Mouse (Mus musculus) hindbrain, embryonic 14.5 days (tissue): ENCODE data around the gene Sugct. TPM values are rescaled to one million over a fixed set of nuclear protein-coding genes. Genes with fewer than 3 reads are reported as not detected.
A peak's percentile ranks its signal among the peaks of the same experiment; 100 is the strongest.
"Not testable (repeated sequence)": the region's sequence is repeated elsewhere in the genome, so short reads cannot be mapped to it uniquely, and the experiment has no call there.

Source experiments
- ATAC-seq: fragments of 200-750 bp; cut with Nextera tagmentation; 2 replicates; pipeline ENCODE4 v1.8.0; 2017; ENCODE audit warnings: moderate number of reproducible peaks, mild to moderate bottlenecking, moderate TSS enrichment, moderate library complexity; ENCODE audit not compliant: low FRiP score
- DNase-seq: peaks from one replicate; pipeline ENCODE4 v3.0.0-alpha.2; 2015; ENCODE audit warnings: low spot score
- H3K27ac ChIP-seq: fragments of 300-500 bp; sonication (generic); 2 replicates; pipeline ENCODE4 v1.5.1; 2014; ENCODE audit warnings: mild to moderate bottlenecking, moderate library complexity
- H3K27me3 ChIP-seq: fragments of 300-500 bp; sonication (generic); 2 replicates; pipeline ENCODE4 v1.6.1; 2014; ENCODE audit warnings: mild to moderate bottlenecking, low read length, mixed read lengths; ENCODE audit not compliant: control insufficient read depth, insufficient read depth
- H3K36me3 ChIP-seq: fragments of 300-500 bp; sonication (generic); replicated peaks from 2 replicates; pipeline ENCODE4 v1.6.1; 2014; ENCODE audit not compliant: control insufficient read depth, insufficient read depth
- H3K4me1 ChIP-seq: fragments of 300-500 bp; sonication (generic); replicated peaks from 2 replicates; pipeline ENCODE4 v1.6.1; 2014; ENCODE audit warnings: antibody characterized with exemption, low read length, mixed read lengths; ENCODE audit not compliant: control insufficient read depth, insufficient read depth
- H3K4me2 ChIP-seq: fragments of 300-500 bp; sonication (generic); replicated peaks from 2 replicates; pipeline ENCODE4 v1.6.1; 2014; ENCODE audit warnings: mild to moderate bottlenecking, moderate library complexity
- H3K4me3 ChIP-seq: fragments of 300-500 bp; sonication (generic); replicated peaks from 2 replicates; pipeline ENCODE4 v1.5.1; 2014; ENCODE audit warnings: mild to moderate bottlenecking, low read length
- H3K9ac ChIP-seq: fragments of 300-500 bp; sonication (generic); 2 replicates; pipeline ENCODE4 v1.6.1; 2014
- H3K9me3 ChIP-seq: fragments of 300-500 bp; sonication (generic); 2 replicates; pipeline ENCODE4 v1.6.1; 2016; ENCODE audit warnings: low read length; ENCODE audit not compliant: control insufficient read depth
- WGBS: fragments of 180-500 bp; shearing (Covaris S2); extraction: QIAGEN DNeasy Blood & Tissue Kit; methylation state at CpG from one replicate; pipeline ENCODE4 v1.1.7; 2014; 5-methylcytosine and 5-hydroxymethylcytosine counted together
- polyA plus RNA-seq: library from polyadenylated mRNA; unstranded; fragments of >200 nt; fragmentation: Nextera tagmentation; extraction: Ambion mirVana; gene quantifications from 2 replicates; pipeline ENCODE4 v1.2.1, GENCODE M21; 2014

The Sugct gene
- polyA plus RNA-seq, 1 experiment from 2014 or later, result 3.7 TPM

DNA sequence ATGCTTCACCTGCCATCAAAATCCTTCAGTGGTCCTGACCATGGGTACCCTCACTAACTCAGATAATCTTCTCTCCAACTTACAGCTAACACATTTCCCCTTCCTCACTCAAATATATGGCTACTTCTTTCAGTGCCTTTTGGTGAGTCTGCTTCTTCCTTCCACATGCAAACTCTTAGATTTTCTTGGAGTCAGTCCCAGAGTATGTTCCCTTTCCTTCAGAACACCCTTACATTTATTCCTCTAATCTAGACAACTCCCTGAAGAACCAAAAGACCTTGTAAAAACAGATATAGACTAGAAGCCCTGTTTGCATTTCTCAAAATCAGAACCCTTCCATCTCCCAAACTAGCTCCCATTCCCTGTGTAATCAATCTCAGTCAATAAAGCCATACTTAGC, 862.3 kb downstream of the Sugct start:
- Histone ChIP-seq H3K9me3 (no peaks in the 10 kb centered on the region), H3K4me2 (no peak overlapping the region), H3K36me3 (no peaks in the 10 kb centered on the region), H3K4me3 (no peak overlapping the region), H3K27me3 (no peaks in the 10 kb centered on the region), H3K27ac (no peak overlapping the region), H3K4me1 (no peaks in the 10 kb centered on the region), H3K9ac (no peak overlapping the region)
- ATAC-seq (no peak), DNase-seq (no peak)

DNA sequence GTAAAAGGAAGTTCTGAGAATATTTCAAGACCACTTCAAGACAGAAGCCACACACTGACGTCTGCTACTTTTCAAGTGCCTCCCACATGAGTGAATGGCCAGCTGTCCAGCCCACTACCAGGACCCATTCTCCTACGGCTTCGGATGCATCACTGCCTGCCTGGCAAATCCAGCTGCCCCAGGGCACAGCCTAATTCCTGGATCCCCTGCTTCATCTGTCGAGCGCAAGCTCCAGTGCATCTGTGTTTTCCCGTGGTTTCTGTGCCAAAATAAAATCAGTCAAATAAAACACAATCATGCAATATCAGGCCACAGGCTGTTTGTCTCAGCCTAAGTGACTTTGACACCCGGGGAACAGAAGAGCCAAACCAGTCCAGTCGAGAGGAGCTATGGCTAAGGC, 863.5 kb downstream of the Sugct start:
- Histone ChIP-seq H3K27me3 (no peaks in the 10 kb centered on the region), H3K9ac (no peak overlapping the region), H3K4me3 (no peak overlapping the region), H3K4me2 (no peak overlapping the region), H3K36me3 (no peaks in the 10 kb centered on the region), H3K27ac (no peak overlapping the region), H3K4me1 (no peaks in the 10 kb centered on the region), H3K9me3 (no peaks in the 10 kb centered on the region)
- 75% methylated on average over 8 of the region's 8 CpGs for WGBS
- ATAC-seq (no peak), DNase-seq (no peak)

DNA sequence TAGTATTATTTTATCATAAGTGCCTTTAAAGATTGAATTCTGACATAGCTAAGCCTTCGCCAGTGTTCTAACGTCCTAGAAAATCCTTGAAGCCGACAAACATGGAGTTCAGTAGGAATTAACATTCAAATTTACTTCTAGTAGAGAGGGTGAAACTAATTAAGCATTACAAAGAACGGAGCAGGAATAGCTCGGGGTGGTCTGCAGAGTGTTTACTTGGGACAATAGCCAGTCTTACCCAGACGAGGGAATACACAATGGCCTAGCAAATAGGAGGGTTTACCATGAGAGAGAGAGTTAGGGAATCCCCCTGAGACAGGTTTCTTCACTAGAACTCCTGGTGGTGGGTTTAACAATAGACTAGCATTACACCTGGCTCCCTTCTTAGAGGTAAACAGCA, 865.1 kb downstream of the Sugct start:
- H3K27ac ChIP-seq, H3K4me3 ChIP-seq, H3K36me3 ChIP-seq, H3K9ac ChIP-seq, DNase-seq, H3K4me2 ChIP-seq, H3K27me3 ChIP-seq, H3K4me1 ChIP-seq, H3K9me3 ChIP-seq, ATAC-seq: not testable (repeated sequence)
- 27% methylated on average over 6 of the region's 6 CpGs for WGBS

DNA sequence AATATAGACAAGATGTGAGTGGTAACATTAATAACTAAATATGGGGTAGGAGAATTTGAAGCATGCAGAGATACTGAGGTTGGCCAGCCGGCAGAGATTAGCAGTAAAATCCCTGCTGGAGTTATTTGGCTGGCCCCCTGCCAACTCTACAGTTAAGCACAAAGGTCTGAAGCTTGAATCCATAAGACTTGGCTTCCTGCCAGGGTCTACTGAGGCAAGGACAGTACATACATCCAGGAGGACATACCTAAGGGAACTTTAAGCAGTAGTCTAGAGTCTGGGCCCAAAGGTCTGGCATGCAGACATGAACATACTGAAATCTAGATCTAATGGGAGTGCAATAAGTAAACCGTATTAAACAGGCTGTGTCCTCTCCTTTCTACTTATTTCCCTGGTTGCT, 865.8 kb downstream of the Sugct start:
- DNase-seq (no peak), ATAC-seq (peak; percentile 34; the same call in 1 of the 2 replicates)
- Histone ChIP-seq H3K9me3 (no peaks in the 10 kb centered on the region), H3K9ac (no peak overlapping the region), H3K4me3 (no peak overlapping the region), H3K4me2 (no peak overlapping the region), H3K4me1 (no peaks in the 10 kb centered on the region), H3K36me3 (no peaks in the 10 kb centered on the region), H3K27me3 (no peaks in the 10 kb centered on the region), H3K27ac (no peak overlapping the region)
- 62% methylated on average over 2 of the region's 2 CpGs for WGBS

DNA sequence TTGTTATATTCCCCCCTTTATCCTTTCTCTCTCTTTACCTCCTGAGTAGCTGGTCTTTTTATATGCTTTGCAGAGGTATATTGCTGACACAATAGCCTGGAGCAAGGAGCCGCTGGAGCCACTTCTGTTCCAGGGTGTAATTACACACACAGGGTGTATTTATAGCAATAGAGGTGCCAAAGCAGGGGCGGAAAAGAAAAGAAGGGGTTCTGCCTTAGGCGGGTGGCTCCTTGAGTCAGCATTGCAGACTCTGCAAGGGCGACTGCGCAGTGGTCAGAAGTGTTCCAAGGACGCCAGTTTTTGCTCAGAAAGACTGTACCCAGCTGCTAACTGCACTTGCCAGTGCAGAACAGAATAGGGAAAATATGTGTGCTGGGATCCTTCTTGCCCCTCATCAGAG, 869.7 kb downstream of the Sugct start:
- 85% methylated on average over 6 of the region's 6 CpGs for WGBS
- no peak overlapping the region for H3K27ac ChIP-seq
- no peak overlapping the region for H3K4me3 ChIP-seq
- H3K9me3 ChIP-seq, result no peaks in the 10 kb centered on the region
- no peak overlapping the region for H3K9ac ChIP-seq
- DNase-seq (no peak), ATAC-seq (no peak)
- no peaks in the 10 kb centered on the region for H3K4me1 ChIP-seq
- H3K27me3 ChIP-seq, result no peaks in the 10 kb centered on the region
- no peak overlapping the region for H3K4me2 ChIP-seq
- no peaks in the 10 kb centered on the region for H3K36me3 ChIP-seq

DNA sequence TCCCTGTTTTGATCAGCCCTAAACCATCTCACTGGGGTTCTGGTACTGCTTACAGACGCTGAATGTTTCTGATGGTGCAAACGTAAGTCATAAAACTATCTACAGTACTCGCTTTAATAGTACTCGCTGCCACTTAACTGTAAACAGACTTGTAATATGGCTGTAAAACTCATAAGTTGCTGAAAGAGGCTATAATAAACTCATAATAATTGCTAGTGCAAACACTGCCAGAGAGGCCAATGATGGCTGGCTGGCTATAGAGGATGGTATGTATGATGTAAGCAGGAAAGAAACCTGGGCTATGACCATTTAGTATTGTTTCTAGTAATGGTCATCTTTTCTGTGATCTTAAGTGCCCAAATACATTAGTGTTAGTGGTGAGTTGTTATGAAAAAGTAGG, 873.6 kb downstream of the Sugct start:
- Histone ChIP-seq H3K9me3 (no peaks in the 10 kb centered on the region), H3K9ac (no peak overlapping the region), H3K36me3 (no peaks in the 10 kb centered on the region), H3K4me2 (no peak overlapping the region), H3K27ac (no peak overlapping the region), H3K4me3 (no peak overlapping the region), H3K27me3 (no peaks in the 10 kb centered on the region), H3K4me1 (no peaks in the 10 kb centered on the region)
- DNase-seq, result no peak
- ATAC-seq, result no peak
- 92% methylated on average over 4 of the region's 4 CpGs for WGBS

DNA sequence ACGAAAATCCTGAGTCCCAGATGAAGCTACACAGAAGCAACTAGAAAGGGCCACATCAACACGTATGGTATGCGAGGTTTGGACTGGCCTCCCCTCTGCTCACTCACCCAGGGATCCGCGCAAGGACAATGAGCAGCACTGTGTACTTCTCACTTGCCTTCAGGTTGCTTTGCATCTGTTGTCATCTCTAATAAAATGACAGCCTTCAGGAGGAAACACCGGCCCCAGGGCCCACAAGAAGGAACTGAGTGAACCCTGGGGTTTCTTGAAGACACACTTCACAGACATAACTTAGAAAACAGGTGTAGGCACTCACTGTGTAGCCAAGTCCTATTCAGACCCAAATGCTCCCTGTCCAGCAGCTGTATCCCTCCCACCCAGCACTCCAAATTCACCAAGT, 877.9 kb downstream of the Sugct start:
- H3K27me3 ChIP-seq, result no peaks in the 10 kb centered on the region
- no peaks in the 10 kb centered on the region for H3K36me3 ChIP-seq
- DNase-seq (no peak), ATAC-seq (no peak; the same call in 1 of the 2 replicates)
- no peaks in the 10 kb centered on the region for H3K4me1 ChIP-seq
- H3K4me2 ChIP-seq, result no peak overlapping the region
- no peaks in the 10 kb centered on the region for H3K9me3 ChIP-seq
- 83% methylated on average over 6 of the region's 6 CpGs for whole genome bisulfite sequencing
- H3K27ac ChIP-seq, result no peak overlapping the region
- H3K4me3 ChIP-seq, result no peak overlapping the region
- no peak overlapping the region for H3K9ac ChIP-seq

DNA sequence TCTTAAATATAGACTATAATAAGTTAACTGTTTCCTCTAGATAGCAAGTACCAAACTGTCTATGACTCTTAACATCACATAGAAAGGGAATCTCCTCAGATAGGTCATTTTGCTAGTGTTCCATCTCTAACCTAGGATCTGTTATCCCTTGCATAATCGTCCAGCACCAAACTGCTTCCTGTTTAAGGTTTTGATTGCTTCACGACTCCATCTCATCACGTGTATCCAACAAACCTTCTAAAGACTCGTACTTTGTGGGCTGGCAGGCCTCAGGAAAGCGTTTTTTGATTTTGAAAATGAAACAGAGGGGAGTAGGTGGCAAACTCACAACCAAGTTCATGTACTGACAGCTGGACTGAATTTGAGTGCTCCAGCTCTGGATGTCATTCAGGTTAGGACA, 878.6 kb downstream of the Sugct start:
- H3K4me3 ChIP-seq, result no peak overlapping the region
- WGBS, result 82% methylated on average over 5 of the region's 5 CpGs
- no peaks in the 10 kb centered on the region for H3K4me1 ChIP-seq
- H3K27ac ChIP-seq, result no peak overlapping the region
- no peaks in the 10 kb centered on the region for H3K9me3 ChIP-seq
- no peak for DNase-seq
- H3K9ac ChIP-seq, result no peak overlapping the region
- H3K27me3 ChIP-seq, result no peaks in the 10 kb centered on the region
- ATAC-seq, result no peak
- H3K36me3 ChIP-seq, result no peaks in the 10 kb centered on the region
- no peak overlapping the region for H3K4me2 ChIP-seq

DNA sequence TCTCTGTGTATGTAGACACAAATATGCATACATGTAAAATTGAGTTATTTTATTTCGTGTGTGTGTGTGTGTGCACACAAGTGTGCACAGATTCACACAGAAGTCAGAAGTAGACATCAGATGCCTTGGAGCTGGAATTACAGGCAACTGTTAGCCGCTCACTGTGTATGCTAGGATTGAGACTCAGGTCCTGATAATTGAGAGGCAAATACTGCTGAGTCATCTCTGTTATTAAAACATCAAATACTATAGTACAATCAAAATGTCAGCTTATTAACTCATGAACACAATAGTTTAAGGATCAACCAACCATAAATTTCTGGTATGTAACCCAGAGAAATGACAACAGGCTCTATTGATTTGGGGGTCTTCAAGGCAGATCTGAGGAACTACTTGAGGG, 883.1 kb downstream of the Sugct start:
- H3K4me2 ChIP-seq, result no peak overlapping the region
- H3K9me3 ChIP-seq, result no peaks in the 10 kb centered on the region
- 92% methylated on average over 2 of the region's 2 CpGs for WGBS
- no peak overlapping the region for H3K9ac ChIP-seq
- DNase-seq (no peak), ATAC-seq (no peak)
- no peaks in the 10 kb centered on the region for H3K4me1 ChIP-seq
- H3K4me3 ChIP-seq, result no peak overlapping the region
- no peaks in the 10 kb centered on the region for H3K36me3 ChIP-seq
- no peak overlapping the region for H3K27ac ChIP-seq
- no peaks in the 10 kb centered on the region for H3K27me3 ChIP-seq
